Mouse (Mus musculus): Measurements from ENCODE around the gene Cdkn2aip.

The Cdkn2aip gene

GRCm38 (mm10) chr8:47695431-47696105 lies 18.2 kb downstream of the Cdkn2aip start:
- no peak for DNase-seq (ENCODE audit: low spot score)

GRCm38 (mm10) chr8:47693119-47693518 lies 20.6 kb downstream of the Cdkn2aip start:
- peak; percentile 91 for DNase-seq (ENCODE audit: low spot score)

- no peak for DNase-seq (ENCODE audit: low spot score)
Measured at GRCm38 (mm10) chr8:47691831-47692230, 21.9 kb downstream of the Cdkn2aip start.

- DNase-seq (ENCODE audit: low spot score) = no peak
Measured at GRCm38 (mm10) chr8:47691303-47691702, 22.4 kb downstream of the Cdkn2aip start.

- peak; percentile 33 for DNase-seq (ENCODE audit: low spot score)
Measured at GRCm38 (mm10) chr8:47690674-47691078, 23.1 kb downstream of the Cdkn2aip start.

GRCm38 (mm10) chr8:47689704-47690326 lies 23.9 kb downstream of the Cdkn2aip start:
- DNase-seq (ENCODE audit: low spot score) = peak; percentile 67

- DNase-seq (ENCODE audit: low spot score) = no peak
Measured at GRCm38 (mm10) chr8:47684441-47684840, 29.3 kb downstream of the Cdkn2aip start.

GRCm38 (mm10) chr8:47683994-47684393 lies 29.7 kb downstream of the Cdkn2aip start:
- no peak for DNase-seq (ENCODE audit: low spot score)

GRCm38 (mm10) chr8:47680306-47680705 lies 33.4 kb downstream of the Cdkn2aip start:
- no peak for DNase-seq (ENCODE audit: low spot score)

GRCm38 (mm10) chr8:47679603-47680002 lies 34.1 kb downstream of the Cdkn2aip start:
- DNase-seq (ENCODE audit: low spot score) = no peak

GRCm38 (mm10) chr8:47676631-47677030 lies 37.1 kb downstream of the Cdkn2aip start:
- DNase-seq (ENCODE audit: low spot score) = no peak

- peak; percentile 24 for DNase-seq (ENCODE audit: low spot score)
Measured at GRCm38 (mm10) chr8:47676224-47676623, 37.5 kb downstream of the Cdkn2aip start.

GRCm38 (mm10) chr8:47675786-47676185 lies 37.9 kb downstream of the Cdkn2aip start:
- DNase-seq (ENCODE audit: low spot score) = peak; percentile 73

- DNase-seq (ENCODE audit: low spot score) = peak; percentile 100
Measured at GRCm38 (mm10) chr8:47674777-47675710, 38.7 kb downstream of the Cdkn2aip start, which contains the start of gene Ing2. Gene Ing2 (minus strand): TSS chr8:47675556.

- DNase-seq (ENCODE audit: low spot score) = peak; percentile 77
Measured at GRCm38 (mm10) chr8:47674140-47674776, 39.5 kb downstream of the Cdkn2aip start.

- peak; percentile 88 for DNase-seq (ENCODE audit: low spot score)
Measured at GRCm38 (mm10) chr8:47673317-47674139, 40.2 kb downstream of the Cdkn2aip start.

- DNase-seq (ENCODE audit: low spot score) = no peak
Measured at GRCm38 (mm10) chr8:47664231-47664785, 49.4 kb downstream of the Cdkn2aip start.

GRCm38 (mm10) chr8:47663201-47663600 lies 50.5 kb downstream of the Cdkn2aip start:
- no peak for DNase-seq (ENCODE audit: low spot score)

- DNase-seq (ENCODE audit: low spot score) = no peak
Measured at GRCm38 (mm10) chr8:47662716-47663115, 51.0 kb downstream of the Cdkn2aip start.

GRCm38 (mm10) chr8:47660394-47660793 lies 53.3 kb downstream of the Cdkn2aip start:
- DNase-seq (ENCODE audit: low spot score) = no peak

GRCm38 (mm10) chr8:47659463-47659862 lies 54.3 kb downstream of the Cdkn2aip start:
- no peak for DNase-seq (ENCODE audit: low spot score)
